Mouse (Mus musculus) olfactory bulb, adult 2 months (tissue): ENCODE measurements around the gene Bcat1.

Source experiments
- CTCF ChIP-seq: fragments of 200-500 bp; IDR thresholded peaks from 2 replicates; pipeline ENCODE4 v1.5.1; 2012; ENCODE audit warnings: low read depth, mild to moderate bottlenecking, low read length, moderate library complexity; ENCODE audit not compliant: insufficient read depth
- POLR2A ChIP-seq: fragments of 200-500 bp; IDR thresholded peaks from 2 replicates; pipeline ENCODE4 v1.6.1; 2012; ENCODE audit warnings: mild to moderate bottlenecking, low read depth, low read length, moderate library complexity; ENCODE audit not compliant: insufficient read depth

GRCm38 (mm10) chr6:145091998-145092397, 16.0 kb upstream of the Bcat1 start:
- TF ChIP-seq CTCF (no peak), POLR2A (no peak)
